Mouse (Mus musculus) heart, embryonic 16.5 days (tissue): Measurements from ENCODE around the gene Olfr1354. TPM values are rescaled to one million over a fixed set of nuclear protein-coding genes. Genes with fewer than 3 reads are reported as not detected.
"Not testable (repeated sequence)": the region's sequence is repeated elsewhere in the genome, so short reads cannot be mapped to it uniquely, and the experiment has no call there.

ENCODE experiments used
- ATAC-seq: fragments of 200-750 bp; cut with Nextera tagmentation; replicated peaks from 2 replicates; pipeline ENCODE4 v1.8.0; 2017; ENCODE audit warnings: moderate number of reproducible peaks; ENCODE audit not compliant: insufficient read depth, low FRiP score; ENCODE audit errors: extremely low read depth
- H3K27ac ChIP-seq: fragments of 300-500 bp; sonication (generic); 2 replicates; pipeline ENCODE4 v1.5.1; 2014; ENCODE audit warnings: mild to moderate bottlenecking, low read length, control low read depth, moderate library complexity
- H3K27me3 ChIP-seq: fragments of 300-500 bp; sonication (generic); 2 replicates; pipeline ENCODE4 v1.6.1; 2014; ENCODE audit warnings: low read length, mixed read lengths; ENCODE audit not compliant: control insufficient read depth, insufficient read depth
- H3K36me3 ChIP-seq: fragments of 300-500 bp; sonication (generic); 2 replicates; pipeline ENCODE4 v1.6.1; 2014; ENCODE audit not compliant: control insufficient read depth, insufficient read depth
- H3K4me1 ChIP-seq: fragments of 300-500 bp; sonication (generic); 2 replicates; pipeline ENCODE4 v1.6.1; 2014; ENCODE audit warnings: low read length, mixed read lengths; ENCODE audit not compliant: control insufficient read depth, insufficient read depth
- H3K4me2 ChIP-seq: fragments of 300-500 bp; sonication (generic); 2 replicates; pipeline ENCODE4 v1.6.1; 2014; ENCODE audit warnings: low read depth, mild to moderate bottlenecking, control low read depth, low read length
- H3K4me3 ChIP-seq: fragments of 300-500 bp; sonication (generic); 2 replicates; pipeline ENCODE4 v1.5.1; 2014; ENCODE audit warnings: mild to moderate bottlenecking, control low read depth, low read length
- H3K9ac ChIP-seq: fragments of 300-500 bp; sonication (generic); 2 replicates; pipeline ENCODE4 v1.6.1; 2014; ENCODE audit warnings: low read length, control low read depth
- H3K9me3 ChIP-seq: fragments of 300-500 bp; sonication (generic); replicated peaks from 2 replicates; pipeline ENCODE4 v1.6.1; 2016; ENCODE audit warnings: low read length; ENCODE audit not compliant: control insufficient read depth
- WGBS: fragments of 180-500 bp; shearing (Covaris S2); extraction: QIAGEN DNeasy Blood & Tissue Kit; methylation state at CpG from one replicate; pipeline ENCODE4 v1.1.7; 2014; 5-methylcytosine and 5-hydroxymethylcytosine counted together
- polyA plus RNA-seq: library from polyadenylated mRNA; unstranded; fragments of >200 nt; fragmentation: Nextera tagmentation; extraction: Ambion mirVana; gene quantifications from 2 replicates; pipeline ENCODE4 v1.2.1, GENCODE M21; 2015

Olfr1354 gene
- polyA plus RNA-seq = not detected in 2 replicates

DNA sequence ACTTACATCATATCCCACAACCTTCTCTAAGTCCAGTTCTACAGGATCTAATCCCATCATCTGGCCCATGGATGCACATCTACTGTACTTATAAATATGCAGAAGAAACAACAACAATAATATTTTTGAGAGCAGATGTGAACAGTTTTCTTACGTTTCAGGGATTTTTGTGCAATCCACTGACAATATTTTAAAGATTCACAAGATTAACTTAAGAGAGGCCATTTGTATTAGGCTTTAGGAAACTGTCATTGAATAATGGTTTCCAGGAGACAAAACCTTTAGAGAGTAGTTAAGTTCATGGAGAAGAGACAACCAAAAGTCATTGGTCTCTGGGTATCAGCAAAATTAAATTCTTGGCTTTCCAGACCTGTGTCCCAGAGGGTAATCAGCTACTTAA lies at the start of gene Olfr1354:
TSS of gene Olfr1354 (plus strand) at position 301 of the 400 bp plus-strand sequence.
- WGBS = 70% methylated on average over 1 of the region's 1 CpGs
- not testable (repeated sequence) for H3K4me2 ChIP-seq, H3K4me3 ChIP-seq, H3K9ac ChIP-seq, H3K27ac ChIP-seq, H3K4me1 ChIP-seq, ATAC-seq, H3K27me3 ChIP-seq, H3K36me3 ChIP-seq, H3K9me3 ChIP-seq

DNA sequence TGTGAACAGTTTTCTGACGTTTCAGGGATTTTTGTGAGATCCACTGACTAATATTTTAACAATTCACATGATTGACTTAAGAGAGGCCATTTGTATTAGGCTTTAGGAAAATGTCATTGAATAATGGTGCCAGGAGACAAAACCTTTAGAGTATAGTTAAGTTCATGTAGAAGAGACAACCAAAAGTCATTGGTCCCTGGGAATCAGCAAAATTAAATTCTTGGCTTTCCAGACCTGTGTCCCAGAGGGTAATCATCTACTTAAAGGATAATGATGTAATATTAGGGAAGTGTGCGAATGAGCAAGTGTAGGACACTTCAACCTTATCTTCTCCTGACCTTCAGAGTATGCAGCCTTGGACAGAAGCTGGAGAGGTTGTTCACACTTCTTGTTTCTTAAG lies 37.7 kb upstream of the Olfr1354 start, which contains the start of gene Olfr1355:
TSS of gene Olfr1355 (plus strand) at position 301 of the 400 bp plus-strand sequence.
- Histone ChIP-seq H3K9ac (no peak within 1 kb of the TSS), H3K4me2 (no peak within 1 kb of the TSS), H3K9me3 (peaks cover 4% of the 10 kb centered on the region; the same call in 1 of the 2 replicates), H3K4me3 (no peak within 1 kb of the TSS), H3K4me1 (no peaks in the 10 kb centered on the region), H3K27me3 (no peaks in the 10 kb centered on the region), H3K36me3 (no peaks in the 10 kb centered on the region), H3K27ac (no peak within 1 kb of the TSS)
- no peak for ATAC-seq
- WGBS = 59% methylated on average over 2 of the region's 2 CpGs

DNA sequence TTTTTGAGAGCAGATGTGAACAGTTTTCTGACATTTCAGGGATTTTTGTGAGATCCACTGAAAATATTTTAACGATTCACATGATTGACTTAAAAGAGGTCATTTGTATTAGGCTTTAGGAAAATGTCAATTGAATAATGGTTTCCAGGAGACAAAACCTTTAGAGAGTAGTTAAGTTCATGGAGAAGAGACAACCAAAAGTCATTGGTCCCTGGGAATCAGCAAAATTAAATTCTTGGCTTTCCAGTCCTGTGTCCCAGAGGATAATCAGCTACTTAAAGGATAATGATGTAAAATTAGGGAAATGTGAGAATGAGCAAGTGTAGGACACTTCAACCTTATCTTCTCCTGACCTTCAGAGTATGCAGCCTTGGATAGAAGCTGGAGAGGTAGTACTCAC lies 37.4 kb downstream of the Olfr1354 start, which contains the start of gene Olfr8:
TSS of gene Olfr8 (plus strand) at position 301 of the 400 bp plus-strand sequence.
- not testable (repeated sequence) for ATAC-seq, H3K9me3 ChIP-seq, H3K4me3 ChIP-seq, H3K4me1 ChIP-seq, H3K4me2 ChIP-seq, H3K9ac ChIP-seq, H3K27me3 ChIP-seq, H3K27ac ChIP-seq, H3K36me3 ChIP-seq
- 79% methylated on average over 1 of the region's 1 CpGs for WGBS

DNA sequence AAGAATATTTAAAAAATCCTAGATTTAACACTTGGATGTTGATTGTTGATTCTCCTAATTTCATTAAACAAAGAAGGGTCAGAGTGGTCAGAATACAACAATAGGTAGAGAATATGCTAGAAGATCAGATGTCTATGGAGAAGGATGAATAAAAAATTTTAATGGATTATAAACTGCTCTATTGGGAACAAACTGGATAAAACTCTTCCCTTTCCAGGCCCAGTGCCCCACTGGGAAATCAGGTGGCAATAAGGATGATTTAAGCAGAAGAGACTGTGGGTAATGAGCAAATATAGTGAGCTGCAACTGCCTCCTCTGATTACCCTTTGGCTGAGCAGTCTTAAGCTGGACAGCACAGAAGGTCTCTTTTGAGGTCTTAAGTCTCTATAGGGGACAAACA lies 50.0 kb downstream of the Olfr1354 start, which contains the start of gene Olfr1353:
TSS of gene Olfr1353 (plus strand) at position 301 of the 400 bp plus-strand sequence.
- ATAC-seq, H3K36me3 ChIP-seq, H3K27me3 ChIP-seq, H3K4me3 ChIP-seq, H3K9ac ChIP-seq, H3K27ac ChIP-seq, H3K9me3 ChIP-seq, H3K4me1 ChIP-seq, H3K4me2 ChIP-seq: not testable (repeated sequence)

Other genes starting within 250 kb of the Olfr1354 start
- 0.09 TPM in 1 of 2 replicates, not detected in the other for gene Casp14, start 194.9 kb upstream of the Olfr1354 start, polyA plus RNA-seq
- gene Ccdc105, start 160.1 kb upstream of the Olfr1354 start, polyA plus RNA-seq = not detected in 2 replicates
- 0.16 and 0.27 TPM in 2 replicates for gene Slc1a6, start 132.7 kb upstream of the Olfr1354 start, polyA plus RNA-seq
- gene Olfr1356, start 61.0 kb upstream of the Olfr1354 start, polyA plus RNA-seq = not detected in 2 replicates
- not detected in 2 replicates for gene Olfr1355, start 37.6 kb upstream of the Olfr1354 start, polyA plus RNA-seq
- not detected in 2 replicates for gene Olfr8, start 37.5 kb downstream of the Olfr1354 start, polyA plus RNA-seq
- gene Olfr1353, start 50.1 kb downstream of the Olfr1354 start, polyA plus RNA-seq = not detected in 2 replicates
- gene Olfr1352, start 67.9 kb downstream of the Olfr1354 start, polyA plus RNA-seq = not detected in 2 replicates
- gene Olfr1351, start 99.3 kb downstream of the Olfr1354 start, polyA plus RNA-seq = not detected in 2 replicates
- not detected in 2 replicates for gene Olfr57, start 115.6 kb downstream of the Olfr1354 start, polyA plus RNA-seq
- 16.8 and 17.5 TPM in 2 replicates for gene 2610008E11Rik, start 184.4 kb downstream of the Olfr1354 start, polyA plus RNA-seq
- not detected in 2 replicates for gene Vmn2r80, start 235.6 kb downstream of the Olfr1354 start, polyA plus RNA-seq